Mouse (Mus musculus) liver, postnatal 0 days (tissue): ENCODE measurements around the gene Atcay.

Experiments
- CTCF ChIP-seq: sonication (generic); IDR thresholded peaks from 2 replicates; pipeline ENCODE4 v1.5.1; 2016; ENCODE audit warnings: antibody characterized with exemption, low read depth
- EP300 ChIP-seq: IDR thresholded peaks from 2 replicates; pipeline ENCODE4 v1.6.1; 2016; ENCODE audit warnings: antibody characterized with exemption, low read depth, mild to moderate bottlenecking

GRCm38 (mm10) chr10:81247804-81248203 is 17.2 kb upstream of the Atcay start:
- TF ChIP-seq CTCF = no peak
- no peak for TF ChIP-seq EP300
